ENCODE assay signal across 13 mouse cellular contexts in genomic region chr7:79052081-79052480, GRCm38 (mm10). TPM values are rescaled to one million over a fixed set of nuclear protein-coding genes. Genes with fewer than 3 reads are reported as not detected.
DNase-seq lines count a peak whose midpoint lies in the region; ATAC-seq lines count a peak whose summit lies in the region.
"Had no signal": no experiment of that assay in that cellular context is flagged by ENCODE, and none has a peak within 500 bp of the region (broad histone marks: within the 10 kb centered on the region; RNA-seq: fewer than 3 reads in every experiment).

No protein-coding gene starts in this region.

- peaks cover 82% of the 10 kb centered on the region for H3K27me3 ChIP-seq in kidney, embryonic 15.5 days
- peaks cover 72% of the 10 kb centered on the region for H3K27me3 ChIP-seq in embryonic facial prominence, embryonic 12.5 days
- peaks cover 34% of the 10 kb centered on the region for H3K27me3 ChIP-seq in hindbrain, embryonic 16.5 days (replicated peaks; ENCODE audit: control insufficient read depth, insufficient read depth, low read length)
- peaks cover 81% of the 10 kb centered on the region for H3K27me3 ChIP-seq in neural tube, embryonic 13.5 days

- H3K9ac ChIP-seq in kidney, embryonic 15.5 days: no peak overlapping the region
- no peak overlapping the region for H3K9ac ChIP-seq in embryonic facial prominence, embryonic 12.5 days
- H3K9ac ChIP-seq in hindbrain, embryonic 16.5 days (ENCODE audit: low read depth, low read length): no peak overlapping the region
- H3K9ac ChIP-seq in neural tube, embryonic 13.5 days: no peak overlapping the region

- H3K36me3 ChIP-seq in kidney, embryonic 15.5 days: no peaks in the 10 kb centered on the region
- no peaks in the 10 kb centered on the region for H3K36me3 ChIP-seq in embryonic facial prominence, embryonic 12.5 days
- H3K36me3 ChIP-seq in hindbrain, embryonic 16.5 days (ENCODE audit: control insufficient read depth, insufficient read depth, low read length): no peaks in the 10 kb centered on the region
- no peaks in the 10 kb centered on the region for H3K36me3 ChIP-seq in neural tube, embryonic 13.5 days

- intact Hi-C loops in left cerebral cortex, postnatal 14 days (cut with DNase I): no loop called here

- H3K9me3 ChIP-seq in kidney, embryonic 15.5 days (replicated peaks): no peaks in the 10 kb centered on the region
- H3K9me3 ChIP-seq in embryonic facial prominence, embryonic 12.5 days: no peaks in the 10 kb centered on the region
- H3K9me3 ChIP-seq in hindbrain, embryonic 16.5 days (ENCODE audit: control insufficient read depth, low read length): no peaks in the 10 kb centered on the region
- no peaks in the 10 kb centered on the region for H3K9me3 ChIP-seq in neural tube, embryonic 13.5 days

- no peak overlapping the region for H3K27ac ChIP-seq in kidney, embryonic 15.5 days
- H3K27ac ChIP-seq in embryonic facial prominence, embryonic 12.5 days: no peak overlapping the region
- H3K27ac ChIP-seq in hindbrain, embryonic 16.5 days (ENCODE audit: low read depth, low read length): no peak overlapping the region
- H3K27ac ChIP-seq in neural tube, embryonic 13.5 days (replicated peaks): no peak overlapping the region
- H3K27ac ChIP-seq: kidney, postnatal 0 days; left cerebral cortex, adult 2 months had no signal

- peak overlapping the region; percentile 94; the same call in 1 of the 2 replicates for H3K4me2 ChIP-seq in kidney, embryonic 15.5 days
- H3K4me2 ChIP-seq in embryonic facial prominence, embryonic 12.5 days (replicated peaks): peak overlapping the region; percentile 95; the same call in 1 of the 2 replicates
- peak overlapping the region; percentile 97 for H3K4me2 ChIP-seq in hindbrain, embryonic 16.5 days (ENCODE audit: low read length)
- H3K4me2 ChIP-seq in neural tube, embryonic 13.5 days: peak overlapping the region; percentile 93

- peaks cover 18% of the 10 kb centered on the region for H3K4me1 ChIP-seq in kidney, embryonic 15.5 days
- peaks cover 13% of the 10 kb centered on the region; the same call in 1 of the 2 replicates for H3K4me1 ChIP-seq in embryonic facial prominence, embryonic 12.5 days
- peaks cover 11% of the 10 kb centered on the region for H3K4me1 ChIP-seq in hindbrain, embryonic 16.5 days (ENCODE audit: control insufficient read depth, insufficient read depth, low read depth, low read length)
- peaks cover 20% of the 10 kb centered on the region for H3K4me1 ChIP-seq in neural tube, embryonic 13.5 days (replicated peaks)

- no peak overlapping the region for H3K4me3 ChIP-seq in kidney, embryonic 15.5 days (replicated peaks)
- peak overlapping the region; percentile 50 for H3K4me3 ChIP-seq in embryonic facial prominence, embryonic 12.5 days
- no peak overlapping the region for H3K4me3 ChIP-seq in hindbrain, embryonic 16.5 days (ENCODE audit: low read length)
- H3K4me3 ChIP-seq in neural tube, embryonic 13.5 days: no peak overlapping the region

- no peak for DNase-seq in kidney, adult 9 months
- DNase-seq in left cerebral cortex, postnatal 14 days (ENCODE audit: low spot score in 2 of 2): no peak
- DNase-seq in kidney, postnatal 36 days: no peak
- no peak for DNase-seq in right cerebral cortex, postnatal 10 days (ENCODE audit: low spot score in 2 of 2)
- DNase-seq: cerebellum, adult 18-20 months; heart, postnatal 14 days had no signal

- WGBS in kidney, embryonic 15.5 days: 18% methylated on average over 5 of the region's 5 CpGs
- 16% methylated on average over 5 of the region's 5 CpGs for WGBS in embryonic facial prominence, embryonic 12.5 days
- WGBS in hindbrain, embryonic 16.5 days: 23% methylated on average over 5 of the region's 5 CpGs
- 26% methylated on average over 5 of the region's 5 CpGs for WGBS in neural tube, embryonic 13.5 days

- ATAC-seq in kidney, embryonic 15.5 days (replicated peaks; ENCODE audit: low FRiP score): no peak
- no peak for ATAC-seq in embryonic facial prominence, embryonic 12.5 days (ENCODE audit: insufficient number of reproducible peaks, insufficient read depth, low FRiP score, low TSS enrichment)
- no peak for ATAC-seq in hindbrain, embryonic 16.5 days
- ATAC-seq in neural tube, embryonic 13.5 days (ENCODE audit: low read depth): no peak

RNA-seq across cellular contexts. Expression of gene Acan, which starts 1.2 kb away (rescaled TPM):
- polyA plus RNA-seq in kidney, embryonic 15.5 days (2015; fragmentation: Nextera tagmentation; extraction: Ambion mirVana): 0.52 and 0.81 TPM in 2 replicates
- polyA plus RNA-seq in embryonic facial prominence, embryonic 12.5 days (2016; fragmentation: Nextera tagmentation; extraction: Ambion mirVana): 4.8 and 8.1 TPM in 2 replicates
- 0.36 and 1.5 TPM in 2 replicates for polyA plus RNA-seq in hindbrain, embryonic 16.5 days (2015; fragmentation: Nextera tagmentation; extraction: Ambion mirVana)
- polyA plus RNA-seq in neural tube, embryonic 13.5 days (2015; fragmentation: Nextera tagmentation; extraction: Ambion mirVana): 1.3 and 2.6 TPM in 2 replicates
- 1 to 10 TPM; 2.8 to 3.4 TPM for total RNA-seq in left cerebral cortex, postnatal 14 days (2021)
- total RNA-seq: CH12.LX had no signal
